Mouse (Mus musculus) kidney, postnatal 10 days (tissue): ENCODE measurements around the gene Gabrb1.

Source experiments
- DNase-seq: peaks from one replicate; pipeline ENCODE4 v3.0.0; 2021; ENCODE audit warnings: mixed read lengths

The Gabrb1 gene

GRCm38 (mm10) chr5:72164386-72164785 is 506.5 kb downstream of the Gabrb1 start:
- DNase-seq: no peak

GRCm38 (mm10) chr5:72167594-72168284 is 509.8 kb downstream of the Gabrb1 start, which contains the start of gene Commd8:
Commd8 (minus strand) TSS chr5:72168189.
- DNase-seq: peak; percentile 98

- no peak for DNase-seq
Measured at GRCm38 (mm10) chr5:72168285-72168621, 510.3 kb downstream of the Gabrb1 start.

GRCm38 (mm10) chr5:72170067-72170466 is 512.2 kb downstream of the Gabrb1 start:
- DNase-seq: no peak

GRCm38 (mm10) chr5:72172675-72173074 is 514.8 kb downstream of the Gabrb1 start:
- peak; percentile 47 for DNase-seq

GRCm38 (mm10) chr5:72173521-72173920 is 515.6 kb downstream of the Gabrb1 start:
- DNase-seq: no peak

GRCm38 (mm10) chr5:72175050-72175449 is 517.1 kb downstream of the Gabrb1 start:
- DNase-seq: no peak

GRCm38 (mm10) chr5:72175530-72175929 is 517.6 kb downstream of the Gabrb1 start:
- DNase-seq: no peak

GRCm38 (mm10) chr5:72181194-72181593 is 523.3 kb downstream of the Gabrb1 start:
- no peak for DNase-seq

GRCm38 (mm10) chr5:72182804-72183203 is 524.9 kb downstream of the Gabrb1 start:
- DNase-seq: no peak

GRCm38 (mm10) chr5:72183929-72184328 is 526.0 kb downstream of the Gabrb1 start:
- DNase-seq: no peak

- DNase-seq: no peak
Measured at GRCm38 (mm10) chr5:72184437-72185100, 526.7 kb downstream of the Gabrb1 start.

- no peak for DNase-seq
Measured at GRCm38 (mm10) chr5:72191154-72191553, 533.2 kb downstream of the Gabrb1 start.

GRCm38 (mm10) chr5:72191932-72192331 is 534.0 kb downstream of the Gabrb1 start:
- no peak for DNase-seq

- no peak for DNase-seq
Measured at GRCm38 (mm10) chr5:72195442-72195841, 537.5 kb downstream of the Gabrb1 start.
